ENCODE assay signal across 25 mouse cellular contexts in genomic region chr19:56856455-56856854, GRCm38 (mm10). TPM values are rescaled to one million over a fixed set of nuclear protein-coding genes. Genes with fewer than 3 reads are reported as not detected.
DNase-seq lines count a peak whose midpoint lies in the region; ATAC-seq and TF ChIP-seq lines count a peak whose summit lies in the region.
"Had no signal": no experiment of that assay in that cellular context is flagged by ENCODE, and none has a peak within 500 bp of the region (broad histone marks: within the 10 kb centered on the region; RNA-seq: fewer than 3 reads in every experiment).

No protein-coding gene starts in this region.

- peaks cover 20% of the 10 kb centered on the region for H3K4me1 ChIP-seq in limb, embryonic 12.5 days (replicated peaks)
- H3K4me1 ChIP-seq in limb, embryonic 10.5 days = peaks cover 30% of the 10 kb centered on the region
- peaks cover 28% of the 10 kb centered on the region for H3K4me1 ChIP-seq in embryonic facial prominence, embryonic 10.5 days
- no peaks in the 10 kb centered on the region for H3K4me1 ChIP-seq in heart, postnatal 0 days (ENCODE audit: control insufficient read depth, insufficient read depth)
- H3K4me1 ChIP-seq: hindbrain, embryonic 13.5 days had no signal

- 29% methylated on average over 5 of the region's 5 CpGs for whole genome bisulfite sequencing in limb, embryonic 12.5 days
- WGBS in limb, embryonic 10.5 days = 30% methylated on average over 5 of the region's 5 CpGs
- 42% methylated on average over 5 of the region's 5 CpGs for WGBS in embryonic facial prominence, embryonic 10.5 days
- 24% methylated on average over 5 of the region's 5 CpGs for WGBS in heart, postnatal 0 days

- no peak overlapping the region for H3K4me2 ChIP-seq in limb, embryonic 12.5 days
- no peak overlapping the region for H3K4me2 ChIP-seq in heart, postnatal 0 days (ENCODE audit: low read depth, low read length)
- H3K4me2 ChIP-seq: embryonic facial prominence, embryonic 12.5 days; hindbrain, embryonic 13.5 days; liver, embryonic 13.5 days had no signal

- H3K36me3 ChIP-seq in limb, embryonic 12.5 days = no peaks in the 10 kb centered on the region
- H3K36me3 ChIP-seq in limb, embryonic 10.5 days = no peaks in the 10 kb centered on the region
- H3K36me3 ChIP-seq in embryonic facial prominence, embryonic 10.5 days (replicated peaks) = no peaks in the 10 kb centered on the region
- no peaks in the 10 kb centered on the region for H3K36me3 ChIP-seq in heart, postnatal 0 days (replicated peaks; ENCODE audit: control insufficient read depth, insufficient read depth, low read length)
- H3K36me3 ChIP-seq: embryonic facial prominence, embryonic 12.5 days; hindbrain, embryonic 13.5 days; liver, embryonic 13.5 days had no signal

- TF ChIP-seq CTCF in heart, postnatal 0 days (IDR thresholded peaks at IDR 0.05; ENCODE audit: low read depth) = peak; percentile 38

- no peak for TF ChIP-seq EP300 in heart, postnatal 0 days (IDR thresholded peaks at IDR 0.05; ENCODE audit: low read depth)

- DNase-seq in embryo, embryonic 10 days (ENCODE audit: low spot score) = peak; percentile 37
- no peak for DNase-seq in embryo, embryonic 10.5 days (ENCODE audit: low spot score)
- no peak for DNase-seq in limb, embryonic 10.5 days (ENCODE audit: low spot score)
- peak; percentile 34 for DNase-seq in embryonic facial prominence, embryonic 10.5 days (ENCODE audit: low spot score)
- DNase-seq in heart, postnatal 0 days (ENCODE audit: low spot score) = peak; percentile 28
- DNase-seq: cerebellum, postnatal 10 days; kidney, adult 9 months; layer of hippocampus, postnatal 36 days; left cerebral cortex, postnatal 4 days; liver, embryonic 13.5 days; right cerebral cortex, adult 18-20 months; thymus, postnatal 14 days had no signal

- H3K27ac ChIP-seq in limb, embryonic 12.5 days = no peak overlapping the region
- H3K27ac ChIP-seq in limb, embryonic 10.5 days = no peak overlapping the region
- H3K27ac ChIP-seq in embryonic facial prominence, embryonic 10.5 days (replicated peaks) = peak overlapping the region; percentile 65
- H3K27ac ChIP-seq in heart, postnatal 0 days (ENCODE audit: low read depth) = no peak overlapping the region
- H3K27ac ChIP-seq: embryonic facial prominence, embryonic 12.5 days; hindbrain, embryonic 13.5 days; liver, embryonic 13.5 days had no signal

- H3K27me3 ChIP-seq in limb, embryonic 12.5 days = no peaks in the 10 kb centered on the region; the same call in 1 of the 2 replicates
- peaks cover 22% of the 10 kb centered on the region for H3K27me3 ChIP-seq in limb, embryonic 10.5 days (ENCODE audit: low read depth, poor library complexity, severe bottlenecking)
- H3K27me3 ChIP-seq in embryonic facial prominence, embryonic 10.5 days (replicated peaks; ENCODE audit: low read depth, poor library complexity, severe bottlenecking) = 0 out of 2 replicates have a peak, but pooled peaks cover 3% of the 10 kb centered on the region
- no peaks in the 10 kb centered on the region for H3K27me3 ChIP-seq in heart, postnatal 0 days (ENCODE audit: control insufficient read depth, insufficient read depth, low read length)
- H3K27me3 ChIP-seq: CH12.LX; embryonic facial prominence, embryonic 12.5 days; hindbrain, embryonic 13.5 days; liver, embryonic 13.5 days had no signal

- no peak for ATAC-seq in limb, embryonic 12.5 days (ENCODE audit: insufficient number of reproducible peaks, insufficient read depth, low FRiP score, low TSS enrichment, low read depth)
- peak; percentile 75 for ATAC-seq in heart, postnatal 0 days (ENCODE audit: insufficient read depth, low read depth)
- no peak for ATAC-seq in erythroid progenitor cell, adult 5-6 weeks (replicated peaks; ENCODE audit: low FRiP score, poor library complexity, severe bottlenecking)
- no peak for ATAC-seq in megakaryocyte-erythroid progenitor cell, adult 5-6 weeks (replicated peaks; ENCODE audit: low FRiP score, low TSS enrichment, poor library complexity, severe bottlenecking)
- ATAC-seq: forebrain, embryonic 16.5 days; midbrain, embryonic 16.5 days had no signal

- H3K9ac ChIP-seq in limb, embryonic 12.5 days (replicated peaks) = peak overlapping the region; percentile 37
- H3K9ac ChIP-seq in heart, postnatal 0 days (replicated peaks; ENCODE audit: low read depth, low read length) = no peak overlapping the region
- H3K9ac ChIP-seq: embryonic facial prominence, embryonic 12.5 days; hindbrain, embryonic 13.5 days; liver, embryonic 13.5 days had no signal

- no peaks in the 10 kb centered on the region for H3K9me3 ChIP-seq in limb, embryonic 12.5 days
- no peaks in the 10 kb centered on the region for H3K9me3 ChIP-seq in limb, embryonic 10.5 days (replicated peaks)
- no peaks in the 10 kb centered on the region for H3K9me3 ChIP-seq in embryonic facial prominence, embryonic 10.5 days
- no peaks in the 10 kb centered on the region for H3K9me3 ChIP-seq in heart, postnatal 0 days (replicated peaks; ENCODE audit: control insufficient read depth, low read length)
- H3K9me3 ChIP-seq: embryonic facial prominence, embryonic 12.5 days; hindbrain, embryonic 13.5 days; liver, embryonic 13.5 days had no signal

- H3K4me3 ChIP-seq in limb, embryonic 12.5 days (replicated peaks) = no peak overlapping the region
- no peak overlapping the region for H3K4me3 ChIP-seq in limb, embryonic 10.5 days
- no peak overlapping the region for H3K4me3 ChIP-seq in embryonic facial prominence, embryonic 10.5 days
- H3K4me3 ChIP-seq in heart, postnatal 0 days (ENCODE audit: low read depth, low read length) = no peak overlapping the region
- H3K4me3 ChIP-seq: embryonic facial prominence, embryonic 12.5 days; hindbrain, embryonic 13.5 days; liver, embryonic 13.5 days had no signal

RNA-seq across cellular contexts. Expression of gene Vwa2, which starts 17.6 kb away (rescaled TPM):
- polyA plus RNA-seq in limb, embryonic 12.5 days (2016; fragmentation: Nextera tagmentation; extraction: Ambion mirVana) = 7.5 and 7.8 TPM in 2 replicates
- polyA plus RNA-seq in limb, embryonic 10.5 days (2016; fragmentation: Nextera tagmentation; extraction: Ambion mirVana) = 3.7 and 4.9 TPM in 2 replicates
- polyA plus RNA-seq in embryonic facial prominence, embryonic 10.5 days (2016; fragmentation: Nextera tagmentation; extraction: Ambion mirVana) = 5.7 and 6.4 TPM in 2 replicates
- total RNA-seq in heart, postnatal 0 days (2014; rRNA removed; ENCODE audit: low replicate concordance) = 0.11 TPM in 1 of 2 replicates, not detected in the other
- not detected in 2 replicates for polyA plus RNA-seq in heart, postnatal 0 days (2015; fragmentation: Nextera tagmentation; extraction: Ambion mirVana)
- total RNA-seq in erythroid progenitor cell, adult 5-6 weeks (2015; ENCODE audit: low replicate concordance) = not detected in 2 replicates
- not detected in 2 replicates for total RNA-seq in erythroid progenitor cell, adult 5-6 weeks (2017; ENCODE audit: low replicate concordance)
- not detected in 2 replicates for total RNA-seq in megakaryocyte-erythroid progenitor cell, adult 5-6 weeks (2014; fragmentation: Nextera tagmentation)
- not detected in 2 replicates for total RNA-seq in megakaryocyte-erythroid progenitor cell, adult 5-6 weeks (2017)
- total RNA-seq: adrenal gland, adult 18-20 months; CH12.LX; gastrocnemius, adult 18-20 months; heart, adult 18-20 months; layer of hippocampus, postnatal 36 days; megakaryocyte, adult 5-6 weeks had no signal
- polyA plus RNA-seq: liver, embryonic 13.5 days had no signal

RNA-seq across cellular contexts. Expression of gene Tdrd1, which starts 30.4 kb away (rescaled TPM):
- 1.8 and 2.3 TPM in 2 replicates for polyA plus RNA-seq in limb, embryonic 12.5 days (2016; fragmentation: Nextera tagmentation; extraction: Ambion mirVana)
- polyA plus RNA-seq in limb, embryonic 10.5 days (2016; fragmentation: Nextera tagmentation; extraction: Ambion mirVana) = 0.84 and 0.98 TPM in 2 replicates
- polyA plus RNA-seq in embryonic facial prominence, embryonic 10.5 days (2016; fragmentation: Nextera tagmentation; extraction: Ambion mirVana) = 0.60 and 0.88 TPM in 2 replicates
- total RNA-seq in heart, postnatal 0 days (2014; rRNA removed; ENCODE audit: low replicate concordance) = 0.97 TPM in 1 of 2 replicates, not detected in the other
- 0.05 and 0.10 TPM in 2 replicates for polyA plus RNA-seq in heart, postnatal 0 days (2015; fragmentation: Nextera tagmentation; extraction: Ambion mirVana)
- total RNA-seq in erythroid progenitor cell, adult 5-6 weeks (2015; ENCODE audit: low replicate concordance) = not detected in 2 replicates
- not detected in 2 replicates for total RNA-seq in erythroid progenitor cell, adult 5-6 weeks (2017; ENCODE audit: low replicate concordance)
- total RNA-seq in megakaryocyte-erythroid progenitor cell, adult 5-6 weeks (2014; fragmentation: Nextera tagmentation) = not detected in 2 replicates
- not detected in 2 replicates for total RNA-seq in megakaryocyte-erythroid progenitor cell, adult 5-6 weeks (2017)
- total RNA-seq: CH12.LX; gastrocnemius, adult 18-20 months; heart, adult 18-20 months had no signal
- polyA plus RNA-seq: spleen, adult 2 months had no signal

RNA-seq across cellular contexts. Expression of gene Ccdc186, which starts 34.5 kb away (rescaled TPM):
- polyA plus RNA-seq in limb, embryonic 12.5 days (2016; fragmentation: Nextera tagmentation; extraction: Ambion mirVana) = 24.7 and 28.9 TPM in 2 replicates
- polyA plus RNA-seq in limb, embryonic 10.5 days (2016; fragmentation: Nextera tagmentation; extraction: Ambion mirVana) = 11.5 and 15.9 TPM in 2 replicates
- 16.2 and 16.4 TPM in 2 replicates for polyA plus RNA-seq in embryonic facial prominence, embryonic 10.5 days (2016; fragmentation: Nextera tagmentation; extraction: Ambion mirVana)
- total RNA-seq in heart, postnatal 0 days (2014; rRNA removed; ENCODE audit: low replicate concordance) = 12.2 and 18.4 TPM in 2 replicates
- polyA plus RNA-seq in heart, postnatal 0 days (2015; fragmentation: Nextera tagmentation; extraction: Ambion mirVana) = 15.1 and 18.1 TPM in 2 replicates
- total RNA-seq in erythroid progenitor cell, adult 5-6 weeks (2015; ENCODE audit: low replicate concordance) = 12.6 and 18.4 TPM in 2 replicates
- total RNA-seq in erythroid progenitor cell, adult 5-6 weeks (2017; ENCODE audit: low replicate concordance) = 27.0 and 45.1 TPM in 2 replicates
- 7.3 and 16.5 TPM in 2 replicates for total RNA-seq in megakaryocyte-erythroid progenitor cell, adult 5-6 weeks (2014; fragmentation: Nextera tagmentation)
- 32.5 and 40.0 TPM in 2 replicates for total RNA-seq in megakaryocyte-erythroid progenitor cell, adult 5-6 weeks (2017)

Comparison
In these comparisons a context has a peak if more than half of its experiments do, and no peak if none do; other contexts are left out.
1. DNase-seq: peak in embryo, embryonic 10 days (single experiment), embryonic facial prominence, embryonic 10.5 days (single experiment) and heart, postnatal 0 days (single experiment); none in embryo, embryonic 10.5 days (single experiment) and limb, embryonic 10.5 days (single experiment).